Mouse (Mus musculus) left cerebral cortex, adult 6 months (tissue): ENCODE measurements around the gene Prkar2b. TPM values are rescaled to one million over a fixed set of nuclear protein-coding genes. Genes with fewer than 3 reads are reported as not detected.

Experiments used
- long read RNA-seq, 2 experiments: library from polyadenylated mRNA; unstranded; transcript quantifications; one replicate each; pipeline ENCODE4 v2.0.0; 2019 to 2020
- polyA plus RNA-seq: library from polyadenylated mRNA; unstranded; fragments of <200 nt; fragmentation: Nextera tagmentation; gene quantifications from 2 replicates; pipeline ENCODE4 v1.2.3, GENCODE M21; 2021

Prkar2b gene
- polyA plus RNA-seq, result 11.4 and 36.2 TPM in 2 replicates
- long read RNA-seq, experiment 1, transcript Prkar2b-202 (11 exons, 3,378 nt), result major isoform, 48 of 79 reads
- long read RNA-seq, experiment 1, partial matches to known transcripts, result 11 of 79 reads
- long read RNA-seq, experiment 1, other reads (novel, unspliced or antisense), result 19 of 79 reads
- long read RNA-seq, experiment 2, partial matches to known transcripts, result 11 of 30 reads
- long read RNA-seq, experiment 2, other reads (novel, unspliced or antisense), result 17 of 30 reads

DNA sequence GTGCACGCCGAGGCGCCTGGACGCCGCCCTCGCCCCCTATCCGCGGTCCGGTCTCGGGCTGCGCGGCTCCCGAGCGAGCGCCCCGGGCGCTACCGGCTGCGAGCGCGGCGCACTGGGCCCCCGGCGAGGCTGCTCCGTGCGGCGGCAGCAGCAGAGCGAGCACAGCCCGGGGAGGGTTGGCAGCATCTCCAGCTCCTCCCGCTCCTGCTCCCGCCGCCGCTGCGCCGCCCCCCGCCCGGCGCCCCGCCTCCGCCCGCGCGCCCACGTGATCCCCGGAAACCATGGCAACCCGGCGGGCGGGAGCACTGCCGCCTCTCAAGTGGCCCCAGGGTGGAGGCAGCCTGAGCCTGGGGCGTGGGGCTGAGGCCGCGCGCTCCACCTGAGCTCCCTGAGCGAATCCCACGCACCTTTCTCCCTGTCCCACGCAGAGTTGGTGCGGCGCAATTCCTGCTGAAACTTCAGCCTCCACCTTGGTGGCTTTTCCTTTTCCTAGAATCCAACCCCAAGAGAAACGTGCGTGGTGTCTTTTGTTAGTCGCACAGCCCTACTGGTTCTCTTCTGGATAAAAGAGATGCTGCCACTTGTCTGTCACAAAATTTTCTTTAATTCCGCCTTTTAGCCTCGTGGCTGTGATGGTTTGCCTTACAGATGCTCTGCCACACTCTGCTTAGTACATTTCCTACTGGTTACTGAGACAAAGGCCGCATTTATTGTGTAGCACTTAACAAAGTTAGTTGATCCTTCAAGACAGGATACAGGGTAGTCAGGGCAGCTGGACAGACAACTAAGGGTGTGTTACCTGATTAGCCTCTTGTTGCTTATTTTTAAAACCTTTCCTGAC, at the start of gene Prkar2b:
Gene Prkar2b, minus strand, starts transcription at position 207 of the 841 bp plus-strand sequence.

DNA sequence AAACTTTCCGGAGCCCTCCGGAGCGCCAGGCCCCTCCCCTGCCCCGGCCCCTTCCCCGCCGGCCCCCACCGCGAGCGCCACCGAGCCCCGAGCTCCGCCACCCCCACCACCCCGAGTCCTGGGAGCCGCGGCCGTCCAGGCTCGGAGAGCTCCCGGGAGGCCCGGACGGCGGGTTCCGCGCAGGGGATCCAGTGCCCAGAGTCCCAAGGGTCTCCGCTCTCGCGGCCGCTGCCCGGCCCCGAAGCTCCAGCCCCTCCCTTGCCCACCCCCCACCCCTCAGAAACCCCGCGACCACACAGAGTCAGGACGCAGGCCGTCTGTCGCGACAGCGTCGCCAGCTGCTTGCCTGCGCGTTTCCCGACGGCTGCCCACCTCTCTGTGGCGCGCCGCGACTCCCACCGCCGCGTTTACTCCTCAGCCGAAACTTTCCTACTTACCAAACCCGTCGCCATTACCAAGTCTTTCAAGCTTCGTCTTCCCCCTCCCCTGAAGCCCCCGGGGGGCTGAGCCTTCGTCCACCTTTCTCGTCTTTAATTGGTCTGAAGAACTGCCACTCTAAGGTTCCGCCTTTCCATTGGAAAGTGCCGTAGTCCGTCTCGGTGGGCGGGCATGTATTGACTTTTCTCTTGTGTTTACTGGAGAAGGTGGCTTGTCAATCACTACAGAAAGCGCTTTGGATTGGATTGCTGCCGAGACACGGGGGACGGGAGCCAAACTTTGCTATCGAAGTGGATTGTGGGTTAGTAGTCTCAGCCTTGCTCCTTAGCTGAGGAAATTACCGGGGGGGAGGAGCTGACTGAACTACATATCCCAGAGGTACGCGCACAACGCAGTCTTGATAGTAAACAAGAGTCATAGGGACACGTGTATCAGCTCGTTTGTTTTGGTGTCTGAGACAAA, 111.1 kb downstream of the Prkar2b start, which contains the start of gene Hbp1:
Gene Hbp1, minus strand, starts transcription at position 777 of the 900 bp plus-strand sequence.

Other genes with a start within 250 kb of the Prkar2b start
- 12.7 and 15.6 TPM in 2 replicates for gene Hbp1, start 110.8 kb downstream of the Prkar2b start, polyA plus RNA-seq
- gene Pik3cg, start 147.4 kb upstream of the Prkar2b start, polyA plus RNA-seq, result 1.4 and 1.7 TPM in 2 replicates